Mouse (Mus musculus): ENCODE results near the gene Gpsm1.
A peak's percentile ranks its signal among the peaks of the same experiment; 100 is the strongest.
"Not testable (repeated sequence)": the region's sequence is repeated elsewhere in the genome, so short reads cannot be mapped to it uniquely, and the experiment has no call there.

Gene Gpsm1

GRCm38 (mm10) chr2:26372396-26372795 is 57.1 kb downstream of the Gpsm1 start:
- DNase-seq (ENCODE audit: extremely low spot score): no peak

GRCm38 (mm10) chr2:26380131-26380771 is 64.9 kb downstream of the Gpsm1 start, which contains the start of gene Snapc4:
Gene Snapc4 (minus strand): TSS chr2:26380653.
- DNase-seq (ENCODE audit: extremely low spot score): peak; percentile 86

- not testable (repeated sequence) for DNase-seq (ENCODE audit: extremely low spot score)
These were observed 65.6 kb downstream of the Gpsm1 start for GRCm38 (mm10) chr2:26380871-26381270.

- no peak for DNase-seq (ENCODE audit: extremely low spot score)
These were observed 72.4 kb downstream of the Gpsm1 start for GRCm38 (mm10) chr2:26387713-26388112.

- DNase-seq (ENCODE audit: extremely low spot score): no peak
These were observed 73.4 kb downstream of the Gpsm1 start for GRCm38 (mm10) chr2:26388682-26389153.

- peak; percentile 80 for DNase-seq (ENCODE audit: extremely low spot score)
These were observed 73.9 kb downstream of the Gpsm1 start, which contains the start of the genes Entr1 and Pmpca for GRCm38 (mm10) chr2:26389154-26389690. Gene Entr1 (minus strand): TSS chr2:26389316. Gene Pmpca (plus strand): TSS chr2:26389339.

- DNase-seq (ENCODE audit: extremely low spot score): no peak
These were observed 75.6 kb downstream of the Gpsm1 start for GRCm38 (mm10) chr2:26390954-26391353.

GRCm38 (mm10) chr2:26391617-26392016 is 76.3 kb downstream of the Gpsm1 start:
- DNase-seq (ENCODE audit: extremely low spot score): no peak

Measured in embryo, embryonic 9.5 days (tissue).